Mouse (Mus musculus): ENCODE measurements around the gene Gpr139. TPM values are rescaled to one million over a fixed set of nuclear protein-coding genes. Genes with fewer than 3 reads are reported as not detected.

The Gpr139 gene
- not detected in 2 replicates for polyA plus RNA-seq (2015; fragmentation: Nextera tagmentation; extraction: Ambion mirVana)

DNA sequence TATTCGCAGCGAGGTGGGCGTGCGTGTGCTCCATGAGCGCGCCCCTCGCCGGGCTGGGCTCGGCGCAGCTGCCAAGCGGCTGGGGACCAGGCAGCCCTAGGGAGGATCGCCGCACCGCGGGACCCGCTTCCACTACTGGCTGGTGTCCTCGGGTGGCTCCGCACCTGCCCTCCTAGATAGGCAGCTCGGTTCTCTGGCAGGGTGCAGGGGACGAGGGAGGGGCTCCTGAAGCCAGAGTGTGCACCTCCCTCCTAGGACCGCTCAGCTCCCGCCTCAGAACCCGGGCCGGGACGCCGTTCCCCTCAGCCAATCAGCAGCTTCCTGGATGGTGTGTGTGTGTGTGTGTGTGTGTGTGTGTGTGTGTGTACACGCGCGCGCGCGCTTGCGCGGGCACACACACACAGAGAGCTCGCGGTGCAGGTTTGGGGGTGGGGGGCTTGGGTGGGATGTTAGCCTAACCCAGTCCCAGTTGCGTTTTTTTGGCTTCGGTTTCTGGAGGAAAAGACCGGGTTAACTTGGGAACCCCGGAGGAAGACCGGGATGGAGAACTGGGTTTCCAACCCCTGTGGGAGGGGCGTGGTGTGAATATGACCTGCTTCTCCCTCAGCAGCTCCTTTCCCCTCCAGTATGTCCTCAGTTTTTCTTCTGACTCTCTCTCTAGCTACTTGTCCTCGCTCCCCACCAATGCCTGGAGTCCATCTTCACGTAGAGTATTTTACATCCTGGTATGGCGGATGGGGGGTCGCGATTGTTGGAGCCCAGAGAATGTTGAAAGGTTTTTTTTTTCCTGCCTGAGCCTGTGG is at the start of gene Gpr139:
Gene Gpr139 (minus strand): TSS at position 263 of the 803 bp plus-strand sequence.
- DNase-seq (ENCODE audit: low spot score), result no peak

DNA sequence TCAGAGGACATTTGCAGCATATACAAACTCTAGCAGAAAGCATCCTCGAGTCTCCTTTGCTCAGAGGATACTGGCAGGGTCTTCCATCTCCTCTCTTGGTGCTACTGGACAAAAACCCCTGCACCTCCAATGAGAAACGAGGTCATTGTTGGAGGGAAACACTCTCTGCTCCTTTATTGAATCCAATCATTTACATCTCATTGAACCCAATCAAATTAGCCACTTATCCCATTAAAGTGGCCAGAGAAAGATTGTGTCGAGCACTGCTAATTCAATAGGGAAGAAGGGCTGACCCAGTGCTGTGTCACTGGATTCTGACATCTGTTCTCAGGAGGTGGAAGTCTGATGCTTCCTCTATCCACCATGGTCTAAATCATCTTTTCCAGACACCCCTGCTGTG is 46.6 kb upstream of the Gpr139 start:
- no peak for DNase-seq (ENCODE audit: low spot score)

DNA sequence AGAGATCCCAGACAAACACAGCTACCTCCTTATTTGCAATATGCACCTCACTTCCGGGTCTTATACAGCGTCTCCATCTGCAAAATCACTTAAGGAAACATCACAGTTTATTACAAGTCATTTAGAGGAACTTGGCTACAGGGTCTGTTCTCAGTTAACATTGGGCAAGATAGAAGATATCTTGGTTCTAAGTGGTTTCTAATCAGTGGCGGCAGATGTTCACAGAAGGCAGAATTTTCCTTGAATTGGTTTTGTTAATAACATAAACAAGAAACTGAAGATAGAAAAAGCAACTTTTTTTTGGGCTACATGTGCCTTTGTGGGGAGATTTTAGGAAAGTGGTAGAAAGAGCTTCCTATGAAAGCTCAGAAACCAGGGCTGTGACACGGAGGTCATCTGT is 38.3 kb upstream of the Gpr139 start:
- DNase-seq (ENCODE audit: low spot score), result no peak

DNA sequence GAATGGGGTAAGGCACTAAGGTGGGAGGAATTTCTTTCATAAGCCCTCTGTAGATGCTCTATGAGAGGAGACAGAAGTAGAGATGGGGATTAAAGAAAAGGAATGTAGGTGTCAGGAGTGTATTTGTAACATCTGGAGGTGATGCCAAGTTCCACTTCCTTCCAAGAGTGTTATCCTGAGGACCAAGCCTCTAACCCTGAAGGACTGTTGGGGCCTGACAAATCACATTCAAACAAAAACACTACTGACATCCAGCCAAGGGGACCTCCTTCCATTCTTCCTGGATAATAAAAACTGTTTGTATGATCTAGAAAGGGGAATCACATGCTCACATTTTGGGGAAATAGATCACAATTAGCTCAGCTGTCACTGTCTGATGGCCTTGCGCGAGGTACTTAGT is 34.7 kb upstream of the Gpr139 start:
- DNase-seq (ENCODE audit: low spot score), result no peak

DNA sequence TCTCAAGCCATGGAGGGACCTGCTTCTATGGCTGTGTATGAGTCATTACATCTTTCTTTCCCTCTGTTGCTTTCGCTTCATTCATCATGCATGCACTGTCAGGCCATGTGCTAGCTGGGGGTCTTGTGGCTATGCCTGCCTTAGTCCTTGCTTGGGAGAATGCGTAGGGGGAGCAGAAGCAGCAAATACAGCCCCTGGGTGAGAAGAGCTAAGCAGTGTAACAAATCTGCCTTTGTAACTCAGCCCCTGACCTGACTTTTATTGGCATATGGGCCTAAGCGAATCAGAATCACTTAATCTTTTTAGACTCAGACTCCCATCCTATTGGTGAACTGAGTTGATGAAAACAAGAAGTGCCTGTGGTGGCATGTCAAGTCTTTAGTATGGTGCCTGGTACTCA is 22.8 kb upstream of the Gpr139 start:
- no peak for DNase-seq (ENCODE audit: low spot score)

DNA sequence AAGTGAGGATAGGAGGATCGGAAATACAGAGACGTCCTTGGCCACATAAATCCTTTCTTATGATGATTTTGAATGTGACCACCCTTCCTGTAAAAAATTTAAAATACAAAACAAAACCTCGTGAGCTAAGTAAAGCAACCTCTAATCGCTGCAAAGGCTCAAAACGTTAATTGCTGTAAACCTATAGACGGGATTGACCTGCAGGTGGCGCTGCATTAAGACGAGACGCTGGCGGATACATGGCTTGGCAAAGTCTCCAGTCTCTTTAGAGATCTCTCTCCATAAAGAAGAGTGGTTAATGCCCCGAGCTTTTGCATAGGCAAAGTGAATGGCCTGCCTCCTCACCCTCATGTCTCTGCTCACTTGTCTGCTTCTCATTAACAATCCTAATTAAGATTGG is 2.0 kb upstream of the Gpr139 start:
- no peak for DNase-seq (ENCODE audit: low spot score)

DNA sequence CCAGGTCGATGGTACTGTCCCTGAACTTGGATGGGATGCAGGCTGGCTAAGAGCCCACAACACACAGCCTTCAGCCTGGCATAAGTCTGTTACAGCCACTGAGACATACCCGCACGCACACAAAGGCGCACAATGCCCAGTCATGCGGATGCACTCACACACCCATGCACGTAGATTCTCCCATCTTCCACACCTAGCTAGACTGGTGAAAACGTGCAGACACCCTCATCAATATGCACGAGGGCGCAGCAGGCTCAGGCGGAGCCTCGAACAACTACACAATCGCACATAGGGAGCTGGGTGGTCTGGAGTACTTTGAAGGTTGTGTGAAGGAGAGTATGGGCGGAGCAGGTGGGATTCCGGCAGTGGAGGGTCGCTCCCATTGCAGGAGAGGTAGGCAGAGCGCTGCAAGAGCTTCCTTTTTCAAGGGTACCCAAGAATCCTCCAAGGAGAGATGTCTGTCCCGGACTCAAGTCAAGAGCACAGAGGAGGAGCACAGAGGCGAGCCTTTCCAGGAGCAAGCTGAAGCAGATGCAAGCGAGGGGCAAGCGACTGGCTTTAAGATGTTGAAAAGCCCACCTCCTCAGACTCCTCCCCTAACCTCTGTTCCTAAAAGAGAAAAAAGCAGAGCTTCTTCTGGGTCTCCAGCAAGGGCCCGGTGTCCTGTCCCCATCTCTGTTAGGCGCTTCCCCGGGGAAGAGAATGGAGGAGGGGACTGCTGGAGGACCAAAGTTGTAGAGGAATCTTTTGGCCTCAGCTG is 958 bp upstream of the Gpr139 start:
- DNase-seq (ENCODE audit: low spot score), result no peak

DNA sequence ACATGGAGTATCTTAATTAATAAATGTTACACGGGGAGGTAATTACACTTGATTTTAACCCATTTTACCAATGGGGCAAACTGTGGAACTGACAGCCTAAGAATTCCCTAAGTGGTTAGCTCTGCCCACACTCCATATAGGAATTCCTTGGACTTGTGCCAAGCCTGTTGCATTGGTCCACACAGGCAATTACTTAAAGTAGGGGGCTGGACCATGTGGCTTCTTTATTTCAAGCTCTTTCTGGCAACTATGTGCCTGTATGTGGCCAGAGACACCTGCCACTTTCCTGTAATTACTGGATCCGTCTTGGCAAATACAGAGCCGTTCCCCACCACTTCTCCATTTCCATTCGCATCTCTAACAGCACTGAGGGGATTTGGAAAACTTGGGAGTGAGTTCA is 3.4 kb downstream of the Gpr139 start:
- DNase-seq (ENCODE audit: low spot score), result no peak

DNA sequence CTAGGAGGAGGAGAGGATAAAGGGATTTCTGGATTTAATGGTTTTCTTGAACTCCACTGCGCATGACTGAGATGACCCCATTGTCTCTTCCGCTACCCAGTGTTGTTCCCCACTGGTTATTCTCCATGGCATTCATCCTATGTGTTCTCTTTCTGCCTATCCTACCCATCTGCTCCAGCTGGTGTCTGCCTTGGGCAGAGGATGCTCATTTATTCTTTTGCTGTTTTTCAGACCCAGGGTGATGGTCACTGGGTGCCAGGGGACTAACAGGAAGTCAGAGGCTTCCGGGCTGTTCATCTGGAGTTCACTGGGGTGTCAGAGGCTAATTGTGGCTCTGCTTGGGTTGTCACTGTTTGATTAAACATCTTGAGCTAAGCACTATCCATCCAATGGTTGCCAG is 24.4 kb downstream of the Gpr139 start:
- DNase-seq (ENCODE audit: low spot score), result no peak

DNA sequence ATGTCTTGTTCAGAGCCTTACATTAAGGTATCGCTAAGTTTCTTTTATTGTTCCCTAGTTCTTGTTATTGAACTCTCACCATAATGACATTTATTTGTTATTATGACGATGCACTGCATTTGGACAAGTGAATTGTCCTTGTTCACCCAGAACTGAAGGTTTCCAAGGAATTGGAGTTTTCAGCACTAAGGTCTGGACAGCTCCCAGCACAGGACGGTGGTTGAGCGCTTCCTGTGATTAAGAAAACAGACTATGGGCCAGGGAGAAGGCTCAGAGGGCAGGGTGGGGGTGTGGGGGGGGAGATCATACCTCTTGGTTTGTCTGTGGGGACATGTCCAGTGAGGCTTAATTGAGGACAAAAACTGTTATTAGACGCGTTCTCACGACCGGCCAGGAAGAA is 72.6 kb downstream of the Gpr139 start:
- DNase-seq (ENCODE audit: low spot score), result no peak

DNA sequence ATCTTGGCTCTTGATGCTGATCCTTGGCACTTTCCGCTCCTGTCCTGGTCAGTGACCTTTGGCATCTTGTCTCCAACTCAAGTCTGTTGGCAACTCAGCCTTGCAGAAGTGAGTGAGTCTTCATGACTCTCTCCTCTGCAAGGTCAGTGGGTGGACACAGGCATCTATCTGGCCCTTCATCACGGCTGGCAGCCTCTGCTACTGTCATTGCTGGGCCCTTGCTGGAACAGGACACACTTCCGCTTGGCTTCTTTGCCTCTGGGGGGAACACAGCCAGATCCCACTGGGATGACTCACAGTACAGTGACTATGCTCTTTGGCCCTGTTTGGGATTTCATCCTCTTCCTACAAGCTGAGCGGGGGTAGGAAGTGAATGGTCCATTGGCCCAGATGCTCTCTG is 78.5 kb downstream of the Gpr139 start:
- no peak for DNase-seq (ENCODE audit: low spot score)

DNA sequence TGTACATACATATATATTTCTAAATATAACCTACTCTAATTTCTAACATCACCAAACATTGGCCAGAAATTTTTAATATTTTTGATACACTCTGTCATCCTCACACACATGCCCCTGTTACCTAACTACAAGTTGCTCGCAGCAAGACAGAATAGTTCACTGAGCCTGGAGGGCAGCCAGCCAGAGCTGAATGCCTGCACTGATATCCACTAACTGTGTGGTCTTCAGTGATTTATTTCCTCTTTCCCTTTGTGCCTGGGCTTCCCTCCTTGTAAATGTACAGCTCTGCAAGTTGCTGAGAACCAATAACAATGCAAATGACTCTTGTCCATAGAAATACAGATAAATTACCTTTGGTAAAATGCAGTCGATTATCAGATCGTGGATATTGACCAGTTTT is 87.8 kb downstream of the Gpr139 start:
- DNase-seq (ENCODE audit: low spot score), result no peak

Other genes starting within 250 kb of the Gpr139 start
- gene Gprc5b, start 189.4 kb downstream of the Gpr139 start, polyA plus RNA-seq (2015; fragmentation: Nextera tagmentation; extraction: Ambion mirVana), result 0.55 and 0.57 TPM in 2 replicates

Measured in thymus, postnatal 0 days (tissue).